Mouse (Mus musculus) retina, embryonic 14.5 days (tissue): ENCODE measurements around the gene AW011738.
A peak's percentile ranks its signal among the peaks of the same experiment; 100 is the strongest.

Source experiments
- DNase-seq: peaks from one replicate; pipeline ENCODE4 v3.0.0-alpha.2; 2015; ENCODE audit warnings: low spot score

Gene AW011738

GRCm38 (mm10) chr4:156200623-156201475 lies 2.3 kb upstream of the AW011738 start, which contains the start of gene Isg15:
Gene Isg15, minus strand, starts transcription at chr4:156200818.
- DNase-seq: no peak

- DNase-seq: no peak
Observed at GRCm38 (mm10) chr4:156202462-156202893, 626 bp upstream of the AW011738 start.

- DNase-seq: peak; percentile 58
Observed at GRCm38 (mm10) chr4:156203413-156204131, 468 bp downstream of the AW011738 start.

GRCm38 (mm10) chr4:156208872-156209271 lies 5.8 kb downstream of the AW011738 start:
- no peak for DNase-seq

- DNase-seq: no peak
Observed at GRCm38 (mm10) chr4:156209963-156210635, 7.0 kb downstream of the AW011738 start.

- DNase-seq: no peak
Observed at GRCm38 (mm10) chr4:156213134-156213533, 10.0 kb downstream of the AW011738 start.

- DNase-seq: no peak
Observed at GRCm38 (mm10) chr4:156215649-156216048, 12.5 kb downstream of the AW011738 start, which contains the start of gene Perm1. Gene Perm1, plus strand, starts transcription at chr4:156215868.

GRCm38 (mm10) chr4:156216196-156216595 lies 13.1 kb downstream of the AW011738 start:
- DNase-seq: no peak

- DNase-seq: no peak
Observed at GRCm38 (mm10) chr4:156217022-156217669, 14.0 kb downstream of the AW011738 start.

GRCm38 (mm10) chr4:156217838-156218237 lies 14.7 kb downstream of the AW011738 start:
- no peak for DNase-seq

GRCm38 (mm10) chr4:156219936-156220335 lies 16.8 kb downstream of the AW011738 start:
- DNase-seq: no peak

- no peak for DNase-seq
Observed at GRCm38 (mm10) chr4:156224276-156224675, 21.2 kb downstream of the AW011738 start.

- DNase-seq: no peak
Observed at GRCm38 (mm10) chr4:156227752-156228392, 24.8 kb downstream of the AW011738 start.

GRCm38 (mm10) chr4:156228393-156229024 lies 25.4 kb downstream of the AW011738 start:
- DNase-seq: no peak

- DNase-seq: peak; percentile 54
Observed at GRCm38 (mm10) chr4:156234021-156234501, 31.0 kb downstream of the AW011738 start.

GRCm38 (mm10) chr4:156234701-156235213 lies 31.7 kb downstream of the AW011738 start, which contains the start of gene Plekhn1:
Gene Plekhn1, minus strand, starts transcription at chr4:156234857.
- peak; percentile 79 for DNase-seq

- DNase-seq: peak; percentile 74
Observed at GRCm38 (mm10) chr4:156235360-156235770, 32.3 kb downstream of the AW011738 start.

GRCm38 (mm10) chr4:156235808-156236533 lies 32.9 kb downstream of the AW011738 start, which contains the start of gene Noc2l:
Gene Noc2l, plus strand, starts transcription at chr4:156236010.
- peak; percentile 90 for DNase-seq

GRCm38 (mm10) chr4:156236651-156237447 lies 33.7 kb downstream of the AW011738 start:
- DNase-seq: no peak
